Mouse (Mus musculus): ENCODE measurements around the gene A430078G23Rik. TPM values are rescaled to one million over a fixed set of nuclear protein-coding genes. Genes with fewer than 3 reads are reported as not detected.

A430078G23Rik gene
- total and polyA plus RNA-seq, 3 experiments: 2.8 to 3.8 TPM; not detected in 1

- Histone ChIP-seq H3K4me1 (ENCODE audit: control insufficient read depth in 1 of 2, insufficient read depth in 2 of 2, low read length in 2 of 2) (peaks cover 0 to 7% of the 10 kb centered on the region in 2 experiments; a peak in 1 of 4 replicates), H3K27ac (ENCODE audit: control insufficient read depth, low read depth, low read length) (no peak overlapping the region), H3K4me3 (ENCODE audit: control insufficient read depth in 1 of 2, insufficient read depth in 1 of 2, low read depth in 2 of 2, low read length in 2 of 2) (no peak overlapping the region), H3K36me3 (ENCODE audit: control insufficient read depth in 1 of 2, insufficient read depth in 2 of 2, low read length in 2 of 2) (peaks cover 0 to 6% of the 10 kb centered on the region in 2 experiments; a peak in 2 of 4 replicates), H3K27me3 (ENCODE audit: control insufficient read depth in 1 of 2, insufficient read depth in 2 of 2, low read length in 2 of 2) (no peaks in the 10 kb centered on the region), H3K79me2 (ENCODE audit: control insufficient read depth, insufficient read depth, low read length, poor library complexity) (no peaks in the 10 kb centered on the region), H3K9me3 (replicated peaks; ENCODE audit: insufficient read depth, low read length) (no peaks in the 10 kb centered on the region), H3K9ac (ENCODE audit: control insufficient read depth, low read depth, low read length, poor library complexity, severe bottlenecking) (no peak overlapping the region)
- TF ChIP-seq CHD2 (IDR thresholded peaks at IDR 0.05; ENCODE audit: low read length): no peak
- TF ChIP-seq EP300 (IDR thresholded peaks at IDR 0.05; ENCODE audit: low read depth in 1 of 2, low read length in 2 of 2): peak; percentile 47 to 49; a peak in 3 of 4 replicates
- no peak for TF ChIP-seq ZC3H11A (IDR thresholded peaks at IDR 0.05; ENCODE audit: low read depth, low read length)
- peak; percentile 71 for TF ChIP-seq GATA1 (IDR thresholded peaks at IDR 0.05; ENCODE audit: low read depth, low read length)
- peak; percentile 60 for TF ChIP-seq TBP (IDR thresholded peaks at IDR 0.05; ENCODE audit: low read depth, low read length)
- no peak for TF ChIP-seq USF1 (IDR thresholded peaks at IDR 0.05; ENCODE audit: low read depth, low read length)
- TF ChIP-seq ZMIZ1 (IDR thresholded peaks at IDR 0.05; ENCODE audit: low read depth, low read length): no peak
- peak; percentile 49; the same call in 1 of the 2 replicates for TF ChIP-seq TCF12 (IDR thresholded peaks at IDR 0.05; ENCODE audit: low read depth, low read length)
- TF ChIP-seq NRF1 (IDR thresholded peaks at IDR 0.05; ENCODE audit: insufficient read depth, low read depth, low read length, poor library complexity, severe bottlenecking): no peak
- TF ChIP-seq MAFK (IDR thresholded peaks at IDR 0.05; ENCODE audit: borderline replicate concordance, low read depth, low read length): no peak
- no peak for TF ChIP-seq E2F4 (IDR thresholded peaks at IDR 0.05; ENCODE audit: borderline replicate concordance, low read depth, low read length)
- no peak for TF ChIP-seq TAL1 (IDR thresholded peaks at IDR 0.05; ENCODE audit: low read length)
- TF ChIP-seq RCOR1 (IDR thresholded peaks at IDR 0.05; ENCODE audit: low read depth, low read length): peak; percentile 53; the same call in 1 of the 2 replicates
- TF ChIP-seq ZNF384 (IDR thresholded peaks at IDR 0.05; ENCODE audit: low read depth, low read length): no peak
- TF ChIP-seq RAD21 (IDR thresholded peaks at IDR 0.05; ENCODE audit: low read depth, low read length): no peak
- peak; percentile 40; the same call in 1 of the 2 replicates for TF ChIP-seq ETS1 (IDR thresholded peaks at IDR 0.05; ENCODE audit: low read depth, low read length)
- TF ChIP-seq MAZ (IDR thresholded peaks at IDR 0.05; ENCODE audit: low read depth, low read length): no peak
- no peak for TF ChIP-seq BHLHE40 (IDR thresholded peaks at IDR 0.05; ENCODE audit: borderline replicate concordance, low read depth, low read length)
- no peak for TF ChIP-seq CHD1 (IDR thresholded peaks at IDR 0.05; ENCODE audit: low read depth, low read length)
- no peak for TF ChIP-seq POLR2AphosphoS5 (IDR thresholded peaks at IDR 0.05; ENCODE audit: borderline replicate concordance, low read depth, low read length)
- no peak for TF ChIP-seq NELFE (IDR thresholded peaks at IDR 0.05; ENCODE audit: low read depth, low read length)
- DNase-seq (ENCODE audit: low read depth, low spot score): peak; percentile 67
These were observed 39.1 kb downstream of the A430078G23Rik start for GRCm38 (mm10) chr8:3392293-3392692.
